Mouse (Mus musculus) gastrocnemius, adult 2 months (tissue): ENCODE measurements around the gene Grin2b. TPM values are rescaled to one million over a fixed set of nuclear protein-coding genes. Genes with fewer than 3 reads are reported as not detected.

Experiments
- DNase-seq: peaks from one replicate; pipeline ENCODE4 v3.0.0; 2022
- H3K27ac ChIP-seq: fragments of 200-600 bp; 2 replicates; pipeline ENCODE4 v1.8.1; 2022; ENCODE audit warnings: mild to moderate bottlenecking
- H3K4me3 ChIP-seq: fragments of 200-600 bp; 2 replicates; pipeline ENCODE4 v1.8.1; 2022; ENCODE audit warnings: mild to moderate bottlenecking, moderate library complexity
- CTCF ChIP-seq: fragments of 200-600 bp; IDR thresholded peaks from 2 replicates; pipeline ENCODE4 v1.8.1; 2022; ENCODE audit warnings: antibody characterized with exemption, mild to moderate bottlenecking, moderate library complexity
- intact Hi-C: fragments of 180-260 bp; cut with DNase I; formaldehyde crosslinking; loops from one replicate; pipeline ENCODE4 v1.15.1; 2025
- long read RNA-seq, 2 experiments: library from polyadenylated mRNA; stranded (forward); transcript quantifications; one replicate each; pipeline ENCODE4 v2.0.0; 2021
- total RNA-seq, 2 experiments: library from RNA; stranded (reverse); gene quantifications; 2 replicates each; pipeline ENCODE4 v1.2.3; 2021

Gene Grin2b
- total RNA-seq, result under 1 TPM in 1 of 2 experiments, not detected in 1; 0.03 TPM
- long read RNA-seq, experiment 1, result 0 reads
- long read RNA-seq, experiment 2, partial matches to known transcripts, result 0 of 1 reads
- long read RNA-seq, experiment 2, other reads (novel, unspliced or antisense), result 1 of 1 reads

- TF ChIP-seq CTCF, result peak; percentile 29; the same call in 1 of the 2 replicates
- Histone ChIP-seq H3K4me3 (peak within 1 kb of the TSS; percentile 50), H3K27ac (no peak within 1 kb of the TSS)
- DNase-seq, result no peak
- intact Hi-C loops, result no loop called here
These were observed at the start of gene Grin2b for GRCm38 (mm10) chr6:136173191-136173896. Gene Grin2b, minus strand, starts transcription at chr6:136173511.

- no peak for TF ChIP-seq CTCF
- Histone ChIP-seq H3K27ac (no peak overlapping the region), H3K4me3 (no peak overlapping the region)
- no peak for DNase-seq
- intact Hi-C loops, result no loop called here
These were observed 48.6 kb upstream of the Grin2b start for GRCm38 (mm10) chr6:136221894-136222293.

- no peak overlapping the region for H3K4me3 ChIP-seq
- TF ChIP-seq CTCF, result no peak
- H3K27ac ChIP-seq, result no peak overlapping the region
- intact Hi-C loops, result no loop called here
- DNase-seq, result no peak
These were observed 37.1 kb upstream of the Grin2b start for GRCm38 (mm10) chr6:136210442-136210841.

- intact Hi-C loops, result no loop called here
- H3K4me3 ChIP-seq, result no peak overlapping the region
- DNase-seq, result no peak
- no peak overlapping the region for H3K27ac ChIP-seq
- TF ChIP-seq CTCF, result no peak
These were observed 26.5 kb upstream of the Grin2b start for GRCm38 (mm10) chr6:136199814-136200213.

- TF ChIP-seq CTCF, result no peak
- intact Hi-C loops, result no loop called here
- H3K4me3 ChIP-seq, result no peak overlapping the region
- no peak overlapping the region for H3K27ac ChIP-seq
- no peak for DNase-seq
These were observed 21.3 kb upstream of the Grin2b start for GRCm38 (mm10) chr6:136194616-136195015.

- Histone ChIP-seq H3K4me3 (no peak overlapping the region), H3K27ac (no peak overlapping the region)
- TF ChIP-seq CTCF, result no peak
- intact Hi-C loops, result no loop called here
- DNase-seq, result no peak
These were observed 4.8 kb upstream of the Grin2b start for GRCm38 (mm10) chr6:136178066-136178465.

GRCm38 (mm10) chr6:136172801-136173190 is 515 bp downstream of the Grin2b start:
- no peak for DNase-seq
- Histone ChIP-seq H3K27ac (no peak overlapping the region), H3K4me3 (peak overlapping the region; percentile 50)
- TF ChIP-seq CTCF, result no peak
- intact Hi-C loops, result no loop called here

GRCm38 (mm10) chr6:136172172-136172651 is 1.1 kb downstream of the Grin2b start:
- Histone ChIP-seq H3K4me3 (peak overlapping the region; percentile 50), H3K27ac (no peak overlapping the region)
- no peak for TF ChIP-seq CTCF
- DNase-seq, result no peak
- intact Hi-C loops, result no loop called here

GRCm38 (mm10) chr6:136171343-136171742 is 2.0 kb downstream of the Grin2b start:
- TF ChIP-seq CTCF, result no peak
- intact Hi-C loops, result no loop called here
- no peak for DNase-seq
- Histone ChIP-seq H3K27ac (no peak overlapping the region), H3K4me3 (no peak overlapping the region)

- no peak for DNase-seq
- no peak for TF ChIP-seq CTCF
- no peak overlapping the region for H3K4me3 ChIP-seq
- no peak overlapping the region for H3K27ac ChIP-seq
- intact Hi-C loops, result no loop called here
These were observed 2.9 kb downstream of the Grin2b start for GRCm38 (mm10) chr6:136170381-136170780.

- no peak overlapping the region for H3K27ac ChIP-seq
- no peak for DNase-seq
- no peak for TF ChIP-seq CTCF
- no peak overlapping the region for H3K4me3 ChIP-seq
- intact Hi-C loops, result no loop called here
These were observed 6.0 kb downstream of the Grin2b start for GRCm38 (mm10) chr6:136167361-136167760.

- intact Hi-C loops, result no loop called here
- H3K27ac ChIP-seq, result no peak overlapping the region
- DNase-seq, result peak; percentile 40
- no peak for TF ChIP-seq CTCF
- H3K4me3 ChIP-seq, result no peak overlapping the region
These were observed 7.8 kb downstream of the Grin2b start for GRCm38 (mm10) chr6:136165443-136166077.

GRCm38 (mm10) chr6:136162090-136162489 is 11.2 kb downstream of the Grin2b start:
- DNase-seq, result no peak
- TF ChIP-seq CTCF, result no peak
- no peak overlapping the region for H3K27ac ChIP-seq
- intact Hi-C loops, result no loop called here
- no peak overlapping the region for H3K4me3 ChIP-seq
